Mouse (Mus musculus): ENCODE measurements at regions not wholly inside any gene's neighbourhood (a gene's known extent, or its start where the extent isn't known, plus 50 kb on each side); places are given as distances from the start of the nearest gene placed in this dataset.

GRCm38 (mm10) chr5:75862630-75862991 lies 115.6 kb downstream of the Kdr start:
- H3K4me3 ChIP-seq (ENCODE audit: low read depth, low read length), result no peak overlapping the region
- no peak overlapping the region for H3K27ac ChIP-seq (ENCODE audit: low read depth, low read length)
- H3K4me1 ChIP-seq (replicated peaks; ENCODE audit: control insufficient read depth, insufficient read depth, low read length), result no peaks in the 10 kb centered on the region
- H3K4me2 ChIP-seq, result no peak overlapping the region
- H3K27me3 ChIP-seq (replicated peaks; ENCODE audit: control insufficient read depth, insufficient read depth, low read length), result no peaks in the 10 kb centered on the region
- H3K9me3 ChIP-seq (ENCODE audit: control insufficient read depth, low read length), result no peaks in the 10 kb centered on the region
- no peaks in the 10 kb centered on the region for H3K36me3 ChIP-seq (ENCODE audit: control insufficient read depth, insufficient read depth, low read length)
- DNase-seq (ENCODE audit: low spot score) (no peak), ATAC-seq (replicated peaks; ENCODE audit: low FRiP score) (no peak)
- WGBS, result 15% methylated on average over 8 of the region's 8 CpGs
- H3K9ac ChIP-seq (ENCODE audit: low read depth, low read length), result no peak overlapping the region

- H3K27me3 ChIP-seq (replicated peaks; ENCODE audit: control insufficient read depth, insufficient read depth, low read length), result no peaks in the 10 kb centered on the region
- DNase-seq (ENCODE audit: low spot score) (no peak), ATAC-seq (replicated peaks; ENCODE audit: low FRiP score) (no peak)
- 52% methylated on average over 8 of the region's 8 CpGs for WGBS
- H3K4me3 ChIP-seq (ENCODE audit: low read depth, low read length), result no peak overlapping the region
- no peak overlapping the region for H3K9ac ChIP-seq (ENCODE audit: low read depth, low read length)
- H3K9me3 ChIP-seq (ENCODE audit: control insufficient read depth, low read length), result no peaks in the 10 kb centered on the region
- no peaks in the 10 kb centered on the region for H3K36me3 ChIP-seq (ENCODE audit: control insufficient read depth, insufficient read depth, low read length)
- H3K4me2 ChIP-seq, result no peak overlapping the region
- peaks cover 3% of the 10 kb centered on the region; the same call in 1 of the 2 replicates for H3K4me1 ChIP-seq (replicated peaks; ENCODE audit: control insufficient read depth, insufficient read depth, low read length)
- no peak overlapping the region for H3K27ac ChIP-seq (ENCODE audit: low read depth, low read length)
These were observed 116.2 kb downstream of the Kdr start for GRCm38 (mm10) chr5:75861916-75862629.

- 79% methylated on average over 8 of the region's 8 CpGs for WGBS
- no peak overlapping the region for H3K4me3 ChIP-seq (ENCODE audit: low read depth, low read length)
- H3K27me3 ChIP-seq (replicated peaks; ENCODE audit: control insufficient read depth, insufficient read depth, low read length), result no peaks in the 10 kb centered on the region; the same call in 1 of the 2 replicates
- H3K9ac ChIP-seq (ENCODE audit: low read depth, low read length), result no peak overlapping the region
- H3K27ac ChIP-seq (ENCODE audit: low read depth, low read length), result no peak overlapping the region
- H3K36me3 ChIP-seq (ENCODE audit: control insufficient read depth, insufficient read depth, low read length), result no peaks in the 10 kb centered on the region
- DNase-seq (ENCODE audit: low spot score), result no peak
- H3K4me2 ChIP-seq, result no peak overlapping the region
- H3K9me3 ChIP-seq (ENCODE audit: control insufficient read depth, low read length), result no peaks in the 10 kb centered on the region
- ATAC-seq (replicated peaks; ENCODE audit: low FRiP score), result no peak
- H3K4me1 ChIP-seq (replicated peaks; ENCODE audit: control insufficient read depth, insufficient read depth, low read length), result peaks cover 8% of the 10 kb centered on the region
These were observed 118.9 kb downstream of the Kdr start for GRCm38 (mm10) chr5:75859316-75859836.

- Histone ChIP-seq H3K4me3 (ENCODE audit: low read depth, low read length) (no peak overlapping the region), H3K4me2 (no peak overlapping the region), H3K9me3 (ENCODE audit: control insufficient read depth, low read length) (no peaks in the 10 kb centered on the region), H3K36me3 (ENCODE audit: control insufficient read depth, insufficient read depth, low read length) (no peaks in the 10 kb centered on the region), H3K27ac (ENCODE audit: low read depth, low read length) (no peak overlapping the region), H3K4me1 (replicated peaks; ENCODE audit: control insufficient read depth, insufficient read depth, low read length) (no peaks in the 10 kb centered on the region), H3K9ac (ENCODE audit: low read depth, low read length) (no peak overlapping the region), H3K27me3 (replicated peaks; ENCODE audit: control insufficient read depth, insufficient read depth, low read length) (no peaks in the 10 kb centered on the region)
- ATAC-seq (replicated peaks; ENCODE audit: low FRiP score) (no peak), DNase-seq (ENCODE audit: low spot score) (no peak)
- 70% methylated on average over 4 of the region's 4 CpGs for WGBS
These were observed 127.4 kb downstream of the Kdr start for GRCm38 (mm10) chr5:75850855-75851254.

DNA sequence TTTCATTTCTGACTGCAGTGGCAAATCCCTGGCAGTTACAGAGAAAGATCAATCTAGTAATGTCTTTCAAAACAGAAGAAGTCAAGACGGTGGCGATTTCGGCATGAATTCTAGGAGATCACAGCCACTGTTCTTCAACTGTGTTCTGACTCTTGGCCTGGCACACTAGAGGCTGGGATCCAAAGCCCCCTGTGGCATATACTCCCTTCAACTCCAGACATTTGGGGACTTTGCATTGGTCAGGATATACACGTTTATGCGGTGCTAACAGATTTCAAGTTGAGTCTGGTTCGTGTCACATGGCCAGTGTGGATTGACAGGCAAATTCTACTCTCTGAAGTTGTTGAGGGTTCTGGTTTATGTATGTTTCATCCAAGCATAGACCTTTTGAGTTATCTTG lies 130.3 kb downstream of the Kdr start:
- H3K27ac ChIP-seq (ENCODE audit: low read depth, low read length), result no peak overlapping the region
- no peak overlapping the region for H3K4me3 ChIP-seq (ENCODE audit: low read depth, low read length)
- H3K9ac ChIP-seq (ENCODE audit: low read depth, low read length), result no peak overlapping the region
- DNase-seq (ENCODE audit: low spot score) (no peak), ATAC-seq (replicated peaks; ENCODE audit: low FRiP score) (no peak)
- H3K9me3 ChIP-seq (ENCODE audit: control insufficient read depth, low read length), result no peaks in the 10 kb centered on the region
- H3K27me3 ChIP-seq (replicated peaks; ENCODE audit: control insufficient read depth, insufficient read depth, low read length), result no peaks in the 10 kb centered on the region
- 85% methylated on average over 6 of the region's 6 CpGs for whole genome bisulfite sequencing
- no peaks in the 10 kb centered on the region for H3K36me3 ChIP-seq (ENCODE audit: control insufficient read depth, insufficient read depth, low read length)
- H3K4me2 ChIP-seq, result no peak overlapping the region
- H3K4me1 ChIP-seq (replicated peaks; ENCODE audit: control insufficient read depth, insufficient read depth, low read length), result no peaks in the 10 kb centered on the region

DNA sequence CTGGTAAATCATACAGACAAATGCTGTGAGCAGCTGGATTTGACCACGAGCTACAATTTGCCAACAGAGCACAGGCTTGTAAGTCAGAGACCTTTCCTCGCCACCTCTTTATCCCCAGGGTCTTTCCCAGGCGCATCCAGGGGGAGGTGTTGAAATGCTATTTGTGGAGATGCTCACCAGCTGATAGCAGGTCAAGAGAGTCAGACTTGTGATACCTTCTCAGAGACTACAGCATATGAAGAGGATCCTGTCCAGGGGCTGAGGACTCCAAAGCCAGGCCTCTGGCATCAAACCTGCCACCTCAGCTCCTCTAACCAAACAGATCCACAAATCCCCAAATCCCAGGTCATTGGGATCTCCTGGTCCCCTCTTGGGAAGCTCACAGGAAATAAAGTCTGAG lies 130.9 kb downstream of the Kdr start:
- peak; percentile 20 for DNase-seq (ENCODE audit: low spot score)

DNA sequence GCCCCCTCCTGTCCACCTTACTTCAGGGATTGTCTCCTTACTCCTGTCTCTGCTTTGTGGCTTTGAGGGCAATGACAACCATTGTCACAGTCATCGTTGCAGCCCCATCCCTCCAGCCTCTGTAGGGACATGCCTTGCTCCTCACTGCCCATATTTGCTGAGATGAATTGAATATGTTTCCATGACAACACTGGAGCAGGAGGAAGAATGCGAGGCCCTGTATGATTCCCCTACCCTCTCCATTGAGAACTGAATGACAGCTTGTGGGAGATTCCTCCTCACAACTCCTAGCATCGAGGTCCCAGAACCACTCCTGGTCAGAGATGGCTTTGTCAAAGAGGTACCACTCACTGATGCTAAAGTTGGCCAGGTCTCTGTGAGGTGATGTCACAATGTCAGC lies 132.2 kb downstream of the Kdr start:
- no peak overlapping the region for H3K27ac ChIP-seq (ENCODE audit: low read depth, low read length)
- no peaks in the 10 kb centered on the region for H3K4me1 ChIP-seq (replicated peaks; ENCODE audit: control insufficient read depth, insufficient read depth, low read length)
- no peaks in the 10 kb centered on the region for H3K9me3 ChIP-seq (ENCODE audit: control insufficient read depth, low read length)
- WGBS, result 81% methylated on average over 3 of the region's 3 CpGs
- ATAC-seq (replicated peaks; ENCODE audit: low FRiP score) (no peak), DNase-seq (ENCODE audit: low spot score) (peak; percentile 21)
- H3K4me2 ChIP-seq, result no peak overlapping the region
- no peaks in the 10 kb centered on the region for H3K27me3 ChIP-seq (replicated peaks; ENCODE audit: control insufficient read depth, insufficient read depth, low read length)
- H3K36me3 ChIP-seq (ENCODE audit: control insufficient read depth, insufficient read depth, low read length), result no peaks in the 10 kb centered on the region
- no peak overlapping the region for H3K4me3 ChIP-seq (ENCODE audit: low read depth, low read length)
- H3K9ac ChIP-seq (ENCODE audit: low read depth, low read length), result no peak overlapping the region

More for the DNA sequence above, 130.9 kb downstream of the Kdr start:
- Histone ChIP-seq H3K4me3 (ENCODE audit: low read depth, low read length) (no peak overlapping the region), H3K27me3 (replicated peaks; ENCODE audit: control insufficient read depth, insufficient read depth, low read length) (no peaks in the 10 kb centered on the region), H3K9ac (ENCODE audit: low read depth, low read length) (no peak overlapping the region), H3K36me3 (ENCODE audit: control insufficient read depth, insufficient read depth, low read length) (no peaks in the 10 kb centered on the region), H3K9me3 (ENCODE audit: control insufficient read depth, low read length) (no peaks in the 10 kb centered on the region), H3K4me1 (replicated peaks; ENCODE audit: control insufficient read depth, insufficient read depth, low read length) (no peaks in the 10 kb centered on the region), H3K4me2 (no peak overlapping the region), H3K27ac (ENCODE audit: low read depth, low read length) (no peak overlapping the region)
- ATAC-seq (replicated peaks; ENCODE audit: low FRiP score), result no peak
- 77% methylated on average over 3 of the region's 3 CpGs for WGBS

DNA sequence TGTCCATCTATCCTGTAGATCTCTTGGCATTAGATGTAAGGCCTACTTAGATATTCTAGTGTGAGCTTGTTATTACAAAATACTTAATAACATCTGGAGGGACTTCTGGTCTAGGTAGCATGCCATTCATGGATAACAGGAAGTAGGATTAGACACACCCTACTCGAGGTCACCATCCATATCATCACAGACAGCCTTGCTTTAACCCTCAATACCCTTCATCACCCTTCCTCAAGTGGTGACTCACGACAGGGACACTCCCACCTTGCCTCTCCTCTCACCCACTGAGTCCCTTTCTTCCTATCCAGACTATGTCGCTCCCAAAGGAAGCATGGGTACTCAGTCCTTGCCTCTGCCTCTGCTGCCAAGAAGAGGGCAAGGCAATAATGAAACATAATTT lies 134.5 kb downstream of the Kdr start:
- Histone ChIP-seq H3K9me3 (ENCODE audit: control insufficient read depth, low read length) (no peaks in the 10 kb centered on the region), H3K36me3 (ENCODE audit: control insufficient read depth, insufficient read depth, low read length) (no peaks in the 10 kb centered on the region), H3K4me2 (no peak overlapping the region), H3K4me3 (ENCODE audit: low read depth, low read length) (no peak overlapping the region), H3K4me1 (replicated peaks; ENCODE audit: control insufficient read depth, insufficient read depth, low read length) (no peaks in the 10 kb centered on the region), H3K27ac (ENCODE audit: low read depth, low read length) (no peak overlapping the region), H3K9ac (ENCODE audit: low read depth, low read length) (no peak overlapping the region), H3K27me3 (replicated peaks; ENCODE audit: control insufficient read depth, insufficient read depth, low read length) (no peaks in the 10 kb centered on the region)
- WGBS, result 59% methylated on average over 3 of the region's 3 CpGs
- DNase-seq (ENCODE audit: low spot score) (peak; percentile 14), ATAC-seq (replicated peaks; ENCODE audit: low FRiP score) (no peak)

- H3K4me2 ChIP-seq, result no peak overlapping the region
- no peaks in the 10 kb centered on the region for H3K27me3 ChIP-seq (replicated peaks; ENCODE audit: control insufficient read depth, insufficient read depth, low read length)
- no peaks in the 10 kb centered on the region for H3K36me3 ChIP-seq (ENCODE audit: control insufficient read depth, insufficient read depth, low read length)
- no peak overlapping the region for H3K27ac ChIP-seq (ENCODE audit: low read depth, low read length)
- H3K4me1 ChIP-seq (replicated peaks; ENCODE audit: control insufficient read depth, insufficient read depth, low read length), result 0 out of 2 replicates have a peak, but pooled peaks cover 4% of the 10 kb centered on the region
- H3K4me3 ChIP-seq (ENCODE audit: low read depth, low read length), result no peak overlapping the region
- DNase-seq (ENCODE audit: low spot score) (no peak), ATAC-seq (replicated peaks; ENCODE audit: low FRiP score) (no peak)
- H3K9ac ChIP-seq (ENCODE audit: low read depth, low read length), result no peak overlapping the region
- no peaks in the 10 kb centered on the region for H3K9me3 ChIP-seq (ENCODE audit: control insufficient read depth, low read length)
- WGBS, result 66% methylated on average over 7 of the region's 7 CpGs
These were observed 137.8 kb downstream of the Kdr start for GRCm38 (mm10) chr5:75840421-75840820.
